In the genomic region with DNA sequence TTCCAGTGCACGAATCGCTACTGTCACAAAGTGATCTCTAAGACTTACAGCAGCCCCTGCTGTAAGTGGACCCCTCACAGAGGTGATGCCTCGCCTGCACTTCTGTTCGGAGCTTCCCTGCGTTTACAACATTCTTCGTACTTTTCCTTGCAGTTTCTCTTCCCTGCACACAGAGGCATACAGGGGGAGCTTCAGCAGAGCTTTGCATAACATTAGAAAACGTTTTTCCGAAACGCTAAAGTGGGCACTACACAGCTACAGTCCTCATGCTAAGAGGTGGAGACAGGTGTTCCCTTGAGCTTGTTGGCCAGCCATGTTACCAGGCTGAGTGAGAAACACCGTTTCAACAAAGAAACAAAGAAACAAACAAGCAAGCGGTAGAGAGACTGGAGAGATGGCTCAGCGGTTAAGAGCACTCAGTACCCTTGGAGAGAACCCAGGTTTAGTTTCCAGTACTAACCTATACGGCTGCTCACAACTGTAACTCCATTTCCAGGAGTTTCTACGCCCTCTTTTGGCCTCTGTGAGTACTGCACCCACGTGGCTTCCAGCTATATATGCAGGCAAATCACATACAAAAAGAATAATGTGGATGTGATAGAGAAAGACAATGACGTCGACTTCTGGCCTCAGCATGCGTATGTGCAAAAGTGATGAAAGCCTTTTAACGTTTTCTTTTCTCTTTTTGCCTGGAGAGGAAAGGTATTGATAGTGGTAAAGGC, we compare ENCODE assay signal across 8 mouse cellular contexts.
DNase-seq lines count a peak whose midpoint lies in the region; ATAC-seq and TF ChIP-seq lines count a peak whose summit lies in the region.

No protein-coding gene starts in this region.

- H3K4me3 ChIP-seq in kidney, postnatal 0 days (replicated peaks; ENCODE audit: low read depth, low read length), result no peak overlapping the region
- H3K4me3 ChIP-seq in ES-Bruce4 (ENCODE audit: low read depth, low read length), result no peak overlapping the region
- H3K4me3 ChIP-seq in liver, adult 2 months (ENCODE audit: insufficient read depth, low read depth, low read length), result no peak overlapping the region

- no peak for TF ChIP-seq EP300 in ES-Bruce4 (IDR thresholded peaks at IDR 0.05; ENCODE audit: insufficient read depth, low read depth, low read length)

- DNase-seq in kidney, postnatal 0 days (ENCODE audit: low spot score), result no peak
- no peak for DNase-seq in kidney, postnatal 14 days
- peak; percentile 14 for DNase-seq in brain, embryonic 14.5 days (ENCODE audit: low read depth)
- no peak for DNase-seq in liver, adult 2 months (ENCODE audit: extremely low read depth, low read depth, low spot score)
- peak; percentile 5 for DNase-seq in splenic B cell, adult 2 months (ENCODE audit: low read depth, low spot score)
- DNase-seq in spleen, adult 18-20 months, result no peak
- DNase-seq in urinary bladder, postnatal 10 days (ENCODE audit: low spot score), result no peak

- H3K9me3 ChIP-seq in kidney, postnatal 0 days (replicated peaks; ENCODE audit: low read length), result no peaks in the 10 kb centered on the region
- H3K9me3 ChIP-seq in ES-Bruce4 (replicated peaks; ENCODE audit: control insufficient read depth, insufficient read depth, low read length, poor library complexity, severe bottlenecking), result no peaks in the 10 kb centered on the region

- H3K27ac ChIP-seq in kidney, postnatal 0 days, result no peak overlapping the region
- H3K27ac ChIP-seq in ES-Bruce4 (ENCODE audit: insufficient read depth, low read length), result no peak overlapping the region
- H3K27ac ChIP-seq in liver, adult 2 months (replicated peaks; ENCODE audit: insufficient read depth, low read depth, low read length), result no peak overlapping the region

- no peak for ATAC-seq in kidney, postnatal 0 days (replicated peaks; ENCODE audit: low FRiP score, low read depth)

- H3K4me1 ChIP-seq in kidney, postnatal 0 days (replicated peaks; ENCODE audit: insufficient read depth, low read length), result peaks cover 17% of the 10 kb centered on the region; the same call in 1 of the 2 replicates
- no peaks in the 10 kb centered on the region for H3K4me1 ChIP-seq in ES-Bruce4 (ENCODE audit: control insufficient read depth, insufficient read depth, low read length)
- no peaks in the 10 kb centered on the region for H3K4me1 ChIP-seq in liver, adult 2 months (ENCODE audit: control insufficient read depth, insufficient read depth, low read length)

- H3K27me3 ChIP-seq in kidney, postnatal 0 days (ENCODE audit: insufficient read depth, low read length), result no peaks in the 10 kb centered on the region
- no peaks in the 10 kb centered on the region for H3K27me3 ChIP-seq in ES-Bruce4 (ENCODE audit: control insufficient read depth, insufficient read depth, low read length, poor library complexity, severe bottlenecking)
- H3K27me3 ChIP-seq in liver, adult 2 months (ENCODE audit: control insufficient read depth, insufficient read depth, low read length), result no peaks in the 10 kb centered on the region
- no peaks in the 10 kb centered on the region for H3K27me3 ChIP-seq in splenic B cell, adult 2 months (ENCODE audit: control insufficient read depth, insufficient read depth, low read length, poor library complexity, severe bottlenecking)

- TF ChIP-seq CTCF in kidney, postnatal 0 days (IDR thresholded peaks at IDR 0.05; ENCODE audit: low read depth), result peak; percentile 44; the same call in 1 of the 2 replicates
- TF ChIP-seq CTCF in ES-Bruce4 (IDR thresholded peaks at IDR 0.05; ENCODE audit: low read depth, low read length), result peak; percentile 36
- TF ChIP-seq CTCF in brain, embryonic 14.5 days (IDR thresholded peaks at IDR 0.05; ENCODE audit: borderline replicate concordance, extremely low read depth, insufficient read depth, insufficient read length), result peak; percentile 39; the same call in 1 of the 2 replicates
- peak; percentile 3; the same call in 1 of the 2 replicates for TF ChIP-seq CTCF in liver, adult 2 months (IDR thresholded peaks at IDR 0.05; ENCODE audit: low read depth, low read length)

- no peak for TF ChIP-seq POLR2A in ES-Bruce4 (IDR thresholded peaks at IDR 0.05; ENCODE audit: insufficient read depth, low read length)
- no peak for TF ChIP-seq POLR2A in brain, embryonic 14.5 days (IDR thresholded peaks at IDR 0.05; ENCODE audit: borderline replicate concordance, extremely low read depth, insufficient read depth, insufficient read length, poor library complexity, severe bottlenecking)
- no peak for TF ChIP-seq POLR2A in liver, adult 2 months (IDR thresholded peaks at IDR 0.05; ENCODE audit: extremely low read depth, insufficient read depth, low read length)

- no peak overlapping the region for H3K4me2 ChIP-seq in kidney, postnatal 0 days (ENCODE audit: low read length)

- H3K36me3 ChIP-seq in kidney, postnatal 0 days (ENCODE audit: insufficient read depth, low read length), result no peaks in the 10 kb centered on the region
- no peaks in the 10 kb centered on the region for H3K36me3 ChIP-seq in ES-Bruce4 (ENCODE audit: control insufficient read depth, insufficient read depth, low read length, poor library complexity, severe bottlenecking)
- no peaks in the 10 kb centered on the region for H3K36me3 ChIP-seq in liver, adult 2 months (ENCODE audit: control insufficient read depth, insufficient read depth, low read length)
- H3K36me3 ChIP-seq in splenic B cell, adult 2 months (ENCODE audit: control insufficient read depth, insufficient read depth, low read length, poor library complexity, severe bottlenecking), result no peaks in the 10 kb centered on the region

- H3K9ac ChIP-seq in kidney, postnatal 0 days (ENCODE audit: low read depth, low read length), result no peak overlapping the region
- no peak overlapping the region for H3K9ac ChIP-seq in ES-Bruce4 (ENCODE audit: low read depth, poor library complexity, severe bottlenecking)
- no peak overlapping the region for H3K9ac ChIP-seq in liver, adult 2 months (ENCODE audit: low read depth, low read length)

- WGBS in kidney, postnatal 0 days, result 78% methylated on average over 19 of the region's 19 CpGs
- WGBS in liver, adult 2 months, result 70% methylated on average over 19 of the region's 19 CpGs

- H3K79me2 ChIP-seq in liver, adult 2 months (ENCODE audit: control insufficient read depth, insufficient read depth, low read length), result no peaks in the 10 kb centered on the region

Comparison
In these comparisons a context has a peak if more than half of its experiments do, and no peak if none do; other contexts are left out.
1. DNase-seq: peak in brain, embryonic 14.5 days (single experiment) and splenic B cell, adult 2 months (single experiment); none in kidney, postnatal 0 days (single experiment), kidney, postnatal 14 days (single experiment), liver, adult 2 months (single experiment), spleen, adult 18-20 months (0 of 2) and urinary bladder, postnatal 10 days (single experiment).
2. Peak in every context shown above with its lines, with median percentiles within 50 percentile points of each other: CTCF ChIP-seq.